Mouse (Mus musculus): ENCODE measurements around the gene Pkd1l1. TPM values are rescaled to one million over a fixed set of nuclear protein-coding genes. Genes with fewer than 3 reads are reported as not detected.
A peak's percentile ranks its signal among the peaks of the same experiment; 100 is the strongest.

Pkd1l1 gene
- total and polyA plus RNA-seq, 3 experiments, result not detected

DNA sequence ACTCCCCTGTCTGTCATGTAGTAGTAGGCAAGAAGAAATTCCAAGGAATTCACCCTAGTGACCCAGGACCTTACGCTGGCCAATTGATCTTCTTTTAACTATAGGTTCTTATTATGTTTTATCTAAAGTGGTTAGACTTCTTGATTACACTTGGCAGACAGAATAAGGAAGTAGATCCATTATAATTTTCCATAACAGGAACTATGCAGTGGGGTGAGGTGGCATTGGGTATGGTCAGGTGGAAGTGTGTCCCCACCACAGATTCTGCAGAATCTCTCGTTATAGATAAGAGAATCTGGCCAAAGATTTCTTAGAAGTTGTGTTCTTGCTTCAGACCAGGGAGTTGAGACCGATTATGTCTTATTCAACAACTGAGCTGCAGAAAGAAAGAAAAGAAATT lies 185.5 kb downstream of the Pkd1l1 start:
- Histone ChIP-seq H3K4me2 (ENCODE audit: insufficient read depth, low read depth, poor library complexity, severe bottlenecking) (no peak overlapping the region), H3K36me3 (replicated peaks in 1 of 2; ENCODE audit: control insufficient read depth in 1 of 2, insufficient read depth in 1 of 2, low read length in 1 of 2) (no peaks in the 10 kb centered on the region), H3K9me3 (replicated peaks; ENCODE audit: low read length) (no peaks in the 10 kb centered on the region), H3K9ac (ENCODE audit: insufficient read depth, low read depth) (no peak overlapping the region), H3K4me1 (ENCODE audit: control insufficient read depth in 1 of 2, insufficient read depth in 2 of 2) (no peaks in the 10 kb centered on the region), H3K27me3 (replicated peaks) (peaks cover 87% of the 10 kb centered on the region), H3K79me2 (replicated peaks; ENCODE audit: control insufficient read depth, extremely low read depth, insufficient read depth, poor library complexity, severe bottlenecking) (no peaks in the 10 kb centered on the region), H3K27ac (ENCODE audit: insufficient read depth, low read depth) (no peak overlapping the region), H3K4me3 (replicated peaks in 1 of 3; ENCODE audit: low read depth in 2 of 3, low read length in 2 of 3, poor library complexity in 1 of 3) (no peak overlapping the region)
- TF ChIP-seq MAFK (IDR thresholded peaks at IDR 0.05; ENCODE audit: insufficient replicate concordance, low read length) (0 out of 2 replicates have a peak, but pooled peaks have one; percentile 2), TBP (conservative IDR thresholded peaks at IDR 0.05; ENCODE audit: low read depth, low read length) (no peak)
- DNase-seq (ENCODE audit: extremely low read depth), result no peak
- dilution Hi-C loops (cut with MboI; ENCODE audit: extremely low pct_ligation_motif_present, extremely low pct_unique_long_range_greater_than_20kb, low sequenced_read_pairs), result no loop called here
- in situ Hi-C loops (cut with MboI; ENCODE audit: low pct_ligation_motif_present, low pct_unique_long_range_greater_than_20kb, low sequenced_read_pairs), result no loop called here

DNA sequence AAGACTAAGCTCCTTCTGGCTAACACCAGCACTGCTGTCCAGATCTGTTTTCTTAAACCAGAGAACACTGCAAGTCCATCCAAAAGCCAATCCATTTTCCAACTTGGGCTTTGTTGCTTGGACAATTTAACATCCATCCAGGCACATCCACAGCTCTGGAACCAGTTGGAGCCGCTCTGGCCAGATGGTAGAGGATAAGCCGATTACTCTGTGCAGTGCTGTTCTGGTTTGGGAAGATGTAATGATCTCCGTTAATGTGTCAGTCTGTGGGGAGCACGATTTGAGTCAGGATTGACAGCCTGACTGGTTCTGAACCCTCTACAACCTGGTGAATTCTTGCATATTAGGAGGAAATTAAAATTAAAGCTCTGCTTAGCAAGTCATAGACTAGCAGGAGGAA lies 188.7 kb downstream of the Pkd1l1 start:
- dilution Hi-C loops (cut with MboI; ENCODE audit: extremely low pct_ligation_motif_present, extremely low pct_unique_long_range_greater_than_20kb, low sequenced_read_pairs), result no loop called here

DNA sequence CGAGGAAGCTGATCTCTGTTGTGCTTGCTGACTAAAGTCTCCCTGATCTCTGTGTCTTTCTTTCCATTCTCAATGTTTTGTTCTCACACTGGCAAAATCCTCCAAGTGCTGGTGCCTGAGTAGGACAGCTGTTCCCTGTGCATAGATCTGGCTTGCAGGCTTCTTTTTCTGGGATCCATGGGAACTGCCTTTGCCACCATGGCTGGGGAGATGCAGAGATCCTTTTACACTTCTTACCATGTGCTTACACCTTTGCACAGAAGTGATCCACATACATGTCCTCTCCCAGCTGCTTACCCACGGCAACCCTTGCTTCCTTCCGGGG lies 191.0 kb downstream of the Pkd1l1 start:
- Histone ChIP-seq H3K27ac (ENCODE audit: insufficient read depth, low read depth) (no peak overlapping the region), H3K9me3 (replicated peaks; ENCODE audit: low read length) (no peaks in the 10 kb centered on the region), H3K79me2 (replicated peaks; ENCODE audit: control insufficient read depth, extremely low read depth, insufficient read depth, poor library complexity, severe bottlenecking) (no peaks in the 10 kb centered on the region), H3K4me1 (ENCODE audit: control insufficient read depth in 1 of 2, insufficient read depth in 2 of 2) (no peaks in the 10 kb centered on the region), H3K4me3 (replicated peaks in 1 of 3; ENCODE audit: low read depth in 2 of 3, low read length in 2 of 3, poor library complexity in 1 of 3) (no peak overlapping the region), H3K9ac (ENCODE audit: insufficient read depth, low read depth) (no peak overlapping the region), H3K36me3 (replicated peaks in 1 of 2; ENCODE audit: control insufficient read depth in 1 of 2, insufficient read depth in 1 of 2, low read length in 1 of 2) (no peaks in the 10 kb centered on the region), H3K4me2 (ENCODE audit: insufficient read depth, low read depth, poor library complexity, severe bottlenecking) (no peak overlapping the region), H3K27me3 (replicated peaks) (peaks cover 81% of the 10 kb centered on the region)
- dilution Hi-C loops (cut with MboI; ENCODE audit: extremely low pct_ligation_motif_present, extremely low pct_unique_long_range_greater_than_20kb, low sequenced_read_pairs), result no loop called here
- in situ Hi-C loops (cut with MboI; ENCODE audit: low pct_ligation_motif_present, low pct_unique_long_range_greater_than_20kb, low sequenced_read_pairs), result no loop called here
- no peak for DNase-seq (ENCODE audit: extremely low read depth)
- TF ChIP-seq MAFK (IDR thresholded peaks at IDR 0.05; ENCODE audit: insufficient replicate concordance, low read length) (no peak), USF2 (conservative IDR thresholded peaks at IDR 0.05; ENCODE audit: low read depth, low read length) (no peak), EP300 (IDR thresholded peaks at IDR 0.05; ENCODE audit: low read length) (no peak), ZNF384 (IDR thresholded peaks at IDR 0.05; ENCODE audit: low read depth, low read length) (no peak), ZC3H11A (IDR thresholded peaks at IDR 0.05; ENCODE audit: low read depth, low read length) (no peak), HCFC1 (IDR thresholded peaks at IDR 0.05; ENCODE audit: low read depth, low read length) (no peak), E2F4 (IDR thresholded peaks at IDR 0.05; ENCODE audit: insufficient replicate concordance, low read depth, low read length) (no peak), MEF2A (IDR thresholded peaks at IDR 0.05; ENCODE audit: borderline replicate concordance, low read depth, low read length) (no peak), NELFE (IDR thresholded peaks at IDR 0.05; ENCODE audit: low read depth, low read length) (no peak), ELF1 (IDR thresholded peaks at IDR 0.05; ENCODE audit: low read depth, low read length) (no peak)

More for the DNA sequence above, 188.7 kb downstream of the Pkd1l1 start:
- Histone ChIP-seq H3K4me1 (ENCODE audit: control insufficient read depth in 1 of 2, insufficient read depth in 2 of 2) (no peaks in the 10 kb centered on the region), H3K4me3 (replicated peaks in 1 of 3; ENCODE audit: low read depth in 2 of 3, low read length in 2 of 3, poor library complexity in 1 of 3) (no peak overlapping the region), H3K9ac (ENCODE audit: insufficient read depth, low read depth) (no peak overlapping the region), H3K9me3 (replicated peaks; ENCODE audit: low read length) (no peaks in the 10 kb centered on the region), H3K4me2 (ENCODE audit: insufficient read depth, low read depth, poor library complexity, severe bottlenecking) (no peak overlapping the region), H3K27ac (ENCODE audit: insufficient read depth, low read depth) (no peak overlapping the region), H3K79me2 (replicated peaks; ENCODE audit: control insufficient read depth, extremely low read depth, insufficient read depth, poor library complexity, severe bottlenecking) (no peaks in the 10 kb centered on the region), H3K36me3 (replicated peaks in 1 of 2; ENCODE audit: control insufficient read depth in 1 of 2, insufficient read depth in 1 of 2, low read length in 1 of 2) (no peaks in the 10 kb centered on the region), H3K27me3 (replicated peaks) (peaks cover 80% of the 10 kb centered on the region)
- in situ Hi-C loops (cut with MboI; ENCODE audit: low pct_ligation_motif_present, low pct_unique_long_range_greater_than_20kb, low sequenced_read_pairs), result no loop called here
- no peak for TF ChIP-seq MAZ (IDR thresholded peaks at IDR 0.05; ENCODE audit: low read depth, low read length)
- TF ChIP-seq SMC3 (IDR thresholded peaks at IDR 0.05; ENCODE audit: low read depth, low read length), result no peak
- TF ChIP-seq BHLHE40 (IDR thresholded peaks at IDR 0.05; ENCODE audit: low read depth, low read length), result no peak
- no peak for TF ChIP-seq CHD2 (IDR thresholded peaks at IDR 0.05; ENCODE audit: low read length)
- no peak for TF ChIP-seq RCOR1 (conservative IDR thresholded peaks at IDR 0.05; ENCODE audit: low read depth, low read length)
- TF ChIP-seq ELF1 (IDR thresholded peaks at IDR 0.05; ENCODE audit: low read depth, low read length), result no peak
- no peak for TF ChIP-seq TCF12 (IDR thresholded peaks at IDR 0.05; ENCODE audit: low read depth, low read length)
- TF ChIP-seq EP300 (IDR thresholded peaks at IDR 0.05; ENCODE audit: low read length), result no peak
- no peak for TF ChIP-seq JUND (conservative IDR thresholded peaks at IDR 0.05; ENCODE audit: low read depth, low read length)
- TF ChIP-seq KAT2A (IDR thresholded peaks at IDR 0.05; ENCODE audit: insufficient replicate concordance, low read length), result no peak
- no peak for TF ChIP-seq UBTF (IDR thresholded peaks at IDR 0.05; ENCODE audit: low read depth, low read length)
- no peak for TF ChIP-seq IRF4 (IDR thresholded peaks at IDR 0.05; ENCODE audit: low read depth, low read length)
- no peak for TF ChIP-seq GABPA (IDR thresholded peaks at IDR 0.05; ENCODE audit: insufficient replicate concordance, low read depth, low read length)
- no peak for DNase-seq (ENCODE audit: extremely low read depth)

All from CH12.LX (cell line).